9 mouse cellular contexts compared by ENCODE assay signal in genomic region chr1:167220303-167221174, GRCm38 (mm10).
A peak's percentile ranks its signal among the peaks of the same experiment; 100 is the strongest.
DNase-seq lines count a peak whose midpoint lies in the region; ATAC-seq and TF ChIP-seq lines count a peak whose summit lies in the region.
"Had no signal": no experiment of that assay in that cellular context is flagged by ENCODE, and none has a peak within 500 bp of the region (broad histone marks: within the 10 kb centered on the region; RNA-seq: fewer than 3 reads in every experiment).

No protein-coding gene starts in this region.

- H3K4me2 ChIP-seq in intestine, embryonic 15.5 days (replicated peaks): no peak overlapping the region

- ATAC-seq in intestine, embryonic 15.5 days: peak; percentile 84

- DNase-seq in ZHBTc4 (ENCODE audit: low read depth, low spot score): peak; percentile 83
- DNase-seq in cerebellum, postnatal 36 days: peak; percentile 87 to 95
- peak; percentile 83 for DNase-seq in gastrocnemius, adult 2 months
- peak; percentile 90 to 93 for DNase-seq in left cerebral cortex, postnatal 14 days (ENCODE audit: low spot score in 2 of 2)
- DNase-seq in midbrain, embryonic 10.5 days (ENCODE audit: low spot score): peak; percentile 78
- DNase-seq in right cerebral cortex, postnatal 4 days: peak; percentile 85
- peak; percentile 73 for DNase-seq in yolk sac, embryonic 10.5 days (ENCODE audit: low spot score)

- no peaks in the 10 kb centered on the region for H3K27me3 ChIP-seq in intestine, embryonic 15.5 days (replicated peaks)
- H3K27me3 ChIP-seq in midbrain, embryonic 10.5 days (ENCODE audit: low read depth, poor library complexity, severe bottlenecking): no peaks in the 10 kb centered on the region

- H3K9ac ChIP-seq in intestine, embryonic 15.5 days: no peak overlapping the region

- H3K36me3 ChIP-seq in intestine, embryonic 15.5 days: 0 out of 2 replicates have a peak, but pooled peaks cover 5% of the 10 kb centered on the region
- peaks cover 25% of the 10 kb centered on the region for H3K36me3 ChIP-seq in midbrain, embryonic 10.5 days

- H3K4me1 ChIP-seq in intestine, embryonic 15.5 days (replicated peaks): no peaks in the 10 kb centered on the region
- H3K4me1 ChIP-seq in midbrain, embryonic 10.5 days: no peaks in the 10 kb centered on the region

- 4% methylated on average over 5 of the region's 5 CpGs for WGBS in intestine, embryonic 15.5 days
- 7% methylated on average over 5 of the region's 5 CpGs for WGBS in midbrain, embryonic 10.5 days

- intact Hi-C loops in gastrocnemius, adult 2 months (cut with DNase I): loop anchor here (1.0 kb wide), 1 partner anchor 117 kb away; no protein-coding TSS in a partner anchor
- intact Hi-C loops in left cerebral cortex, postnatal 14 days (cut with DNase I): loop anchor here (1.0 kb wide), 1 partner anchor 117 kb away; no protein-coding TSS in a partner anchor

- no peak overlapping the region for H3K4me3 ChIP-seq in gastrocnemius, adult 2 months
- no peak overlapping the region for H3K4me3 ChIP-seq in intestine, embryonic 15.5 days (replicated peaks)
- H3K4me3 ChIP-seq in midbrain, embryonic 10.5 days: no peak overlapping the region
- H3K4me3 ChIP-seq: myocyte had no signal

- H3K27ac ChIP-seq in gastrocnemius, adult 2 months: no peak overlapping the region
- no peak overlapping the region for H3K27ac ChIP-seq in intestine, embryonic 15.5 days
- H3K27ac ChIP-seq in midbrain, embryonic 10.5 days (replicated peaks): no peak overlapping the region

- H3K9me3 ChIP-seq in intestine, embryonic 15.5 days: no peaks in the 10 kb centered on the region
- H3K9me3 ChIP-seq in midbrain, embryonic 10.5 days (replicated peaks): no peaks in the 10 kb centered on the region

- peak; percentile 94 for TF ChIP-seq CTCF in gastrocnemius, adult 2 months (IDR thresholded peaks at IDR 0.05)
